Mouse (Mus musculus) left cerebral cortex, postnatal 36 days (tissue): Measurements from ENCODE around the gene Cdkn2c. TPM values are rescaled to one million over a fixed set of nuclear protein-coding genes. Genes with fewer than 3 reads are reported as not detected.
"Not testable (repeated sequence)": the region's sequence is repeated elsewhere in the genome, so short reads cannot be mapped to it uniquely, and the experiment has no call there.

Experiments
- DNase-seq, 2 experiments: peaks; one replicate each; pipeline ENCODE4 v3.0.0; 2021 to 2022; ENCODE audit warnings: low spot score in 2 of 2, mixed read lengths in 1 of 2
- intact Hi-C: fragments of 180-260 bp; cut with DNase I; formaldehyde crosslinking; loops from one replicate; pipeline ENCODE4 v1.15.1; 2025
- total RNA-seq, 2 experiments: library from RNA; stranded (reverse); gene quantifications; 2 replicates each; pipeline ENCODE4 v1.2.3; 2021

The Cdkn2c gene
- total RNA-seq: 1 to 10 TPM; 2.7 to 3.5 TPM

DNA sequence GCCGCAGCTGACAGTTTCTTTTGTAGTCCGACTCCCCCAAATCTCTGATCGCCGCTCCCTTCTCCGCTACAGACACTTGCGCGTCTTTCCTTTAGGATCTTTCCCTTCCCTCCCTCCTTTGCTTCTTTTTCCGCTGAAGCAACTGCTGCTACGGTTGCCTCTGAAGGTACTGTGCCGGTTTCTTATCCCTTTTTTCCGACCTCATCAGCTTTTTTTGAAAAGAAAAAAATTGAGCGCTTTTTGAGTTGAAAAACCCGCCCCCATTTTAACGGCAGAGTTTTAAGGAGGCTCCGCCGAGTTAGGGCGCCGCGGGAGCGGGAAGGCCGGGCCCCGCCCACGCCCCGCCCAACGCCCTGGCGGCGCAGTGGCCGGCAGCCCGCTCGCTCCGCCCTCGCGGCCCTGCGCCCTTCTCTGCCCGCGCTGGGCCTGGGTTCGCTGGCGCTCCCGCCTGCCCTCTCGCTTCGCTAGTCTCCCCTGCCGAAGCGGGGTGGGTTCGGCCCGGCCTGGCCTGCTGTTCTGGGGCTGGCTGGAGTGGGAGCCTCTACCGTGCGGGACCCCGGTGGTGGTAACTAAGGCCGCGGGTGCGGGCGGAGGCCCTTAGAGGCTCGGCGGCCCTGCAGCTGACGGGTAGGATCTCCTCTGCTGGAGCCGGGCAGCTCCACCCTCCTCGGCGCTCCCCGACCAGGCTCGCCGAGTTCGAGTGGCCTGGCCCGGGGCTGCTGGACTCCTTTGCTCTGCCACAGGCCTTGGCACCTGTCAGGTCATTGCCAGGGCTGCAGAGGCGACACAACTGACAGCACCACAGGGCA, at the start of gene Cdkn2c:
Cdkn2c (minus strand) TSS at position 729 of the 809 bp plus-strand sequence.
- DNase-seq: peak; percentile 78 to 84
- intact Hi-C loops: no loop called here

DNA sequence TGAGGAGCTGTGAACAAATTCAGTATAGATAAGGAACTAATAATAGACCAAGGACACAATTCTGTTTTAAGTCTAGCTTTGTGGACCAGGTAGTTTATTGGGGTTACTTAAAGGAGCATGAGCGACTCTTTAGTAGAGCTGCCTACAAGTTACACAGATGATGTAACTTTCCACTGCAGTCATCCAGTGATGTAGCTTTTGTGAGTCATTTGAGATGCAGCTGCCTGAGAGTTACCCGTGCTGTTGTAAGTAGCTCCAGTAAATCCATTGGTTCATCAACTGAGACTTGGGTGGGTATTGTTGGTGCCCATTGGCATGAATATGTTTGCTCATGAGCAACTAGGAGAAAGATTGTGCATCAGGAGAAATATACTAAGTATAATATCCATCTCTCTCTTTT, 38.4 kb upstream of the Cdkn2c start:
- DNase-seq: no peak
- intact Hi-C loops: loop anchor here (10.0 kb wide), 1 partner anchor 201 kb away; no protein-coding TSS in a partner anchor

- no peak for DNase-seq
- intact Hi-C loops: loop anchor here (10.0 kb wide), 1 partner anchor 199 kb away; no protein-coding TSS in a partner anchor
Observed at GRCm38 (mm10) chr4:109703568-109703967, 36.6 kb upstream of the Cdkn2c start.

DNA sequence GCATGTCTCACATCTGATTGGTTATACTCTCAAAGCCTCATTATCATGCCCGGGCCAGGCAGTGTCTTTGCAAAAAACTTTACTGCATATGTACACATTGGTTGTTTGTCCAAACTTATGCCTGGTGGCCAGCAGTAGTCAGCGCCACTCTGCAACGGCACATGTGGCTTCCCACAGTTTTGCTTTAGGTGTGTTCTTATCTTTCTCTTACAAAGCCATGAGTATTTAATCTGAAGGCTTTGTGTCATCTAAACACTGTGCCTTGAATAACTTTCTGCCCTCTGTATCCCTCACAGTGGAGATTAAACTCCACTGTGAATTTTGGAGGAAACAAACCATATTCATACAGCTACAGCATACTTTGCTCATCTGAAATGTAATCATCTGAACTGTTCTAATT, 33.7 kb upstream of the Cdkn2c start:
- intact Hi-C loops: loop anchor here (10.0 kb wide), 1 partner anchor 196 kb away; no protein-coding TSS in a partner anchor
- not testable (repeated sequence) for DNase-seq

GRCm38 (mm10) chr4:109692674-109693073, 25.7 kb upstream of the Cdkn2c start:
- intact Hi-C loops: no loop called here
- no peak for DNase-seq

GRCm38 (mm10) chr4:109683561-109683960, 16.6 kb upstream of the Cdkn2c start:
- intact Hi-C loops: no loop called here

DNA sequence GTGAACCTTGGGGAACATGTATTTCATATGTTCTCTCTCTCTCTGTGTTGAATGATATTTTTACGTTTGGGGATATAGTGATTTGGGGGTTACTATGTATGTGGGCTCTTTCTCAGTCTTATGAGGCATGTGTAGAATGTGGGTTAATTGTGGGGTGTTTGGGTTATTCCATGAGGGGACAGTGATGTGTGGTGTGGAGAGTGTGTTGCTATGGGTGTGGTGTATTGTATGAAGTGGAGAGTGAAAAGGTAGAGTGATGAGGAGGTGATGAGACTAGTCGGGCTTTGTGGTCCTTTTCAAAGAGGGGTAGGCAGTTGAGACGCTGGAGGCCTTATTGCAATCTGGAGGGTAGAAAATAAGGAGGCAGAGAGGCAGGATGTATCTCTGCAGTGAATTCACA, 10.2 kb upstream of the Cdkn2c start:
- intact Hi-C loops: loop anchor here (5.0 kb wide), 1 partner anchor 200 kb away; no protein-coding TSS in a partner anchor
- peak in 1 of 2 experiments; percentile 4 for DNase-seq

More at GRCm38 (mm10) chr4:109683561-109683960, 16.6 kb upstream of the Cdkn2c start:
- DNase-seq: no peak

DNA sequence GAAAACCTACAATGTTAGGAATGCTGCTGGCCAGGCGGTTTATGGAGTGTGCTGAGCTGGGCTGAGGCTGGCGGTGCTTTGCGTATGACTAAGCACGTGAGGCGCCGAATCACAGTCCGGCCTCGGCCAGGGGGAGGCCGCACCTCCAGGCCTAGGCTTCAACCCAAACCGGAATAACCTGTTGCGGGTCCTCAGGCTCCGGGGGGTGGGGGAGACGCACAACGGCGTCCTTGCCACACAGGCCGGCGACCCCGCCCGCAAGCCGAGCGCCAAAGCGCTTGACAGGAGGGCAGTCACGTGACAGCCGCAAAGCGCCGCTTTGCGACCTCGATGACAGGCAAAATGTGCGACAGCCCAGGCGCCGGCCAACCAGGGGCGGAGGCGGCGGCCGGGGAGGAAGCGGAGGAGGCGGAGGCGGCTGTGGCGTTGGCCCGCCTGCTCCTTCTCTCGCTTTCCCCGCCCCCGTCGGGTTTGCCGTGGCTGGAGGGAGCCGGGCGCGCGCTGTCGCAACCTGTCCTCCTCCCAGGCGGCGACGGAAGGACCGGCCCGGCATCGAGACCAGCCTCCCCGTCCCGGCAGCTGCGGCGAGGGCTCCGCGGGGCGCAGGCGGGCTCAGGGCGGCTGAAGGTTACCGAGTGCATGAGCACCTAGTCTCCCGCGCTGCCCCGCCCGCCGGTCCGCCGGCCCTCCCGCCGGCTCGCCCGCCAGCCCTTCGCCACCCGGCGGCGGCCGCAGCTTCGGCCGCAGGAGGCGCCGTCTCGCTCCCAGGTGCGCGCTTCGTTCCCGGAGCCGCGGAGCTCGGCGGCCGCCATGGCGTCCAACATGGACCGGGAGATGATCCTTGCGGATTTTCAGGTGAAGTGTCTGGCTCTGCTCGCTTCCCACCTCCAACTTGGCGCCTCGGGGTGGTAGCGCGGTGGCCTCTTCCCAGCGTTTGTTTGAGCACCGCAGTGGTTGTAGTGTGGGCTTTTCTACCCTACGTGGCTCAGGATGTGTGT, 9.5 kb upstream of the Cdkn2c start, which contains the start of gene Faf1:
Faf1 (plus strand) TSS at position 371 of the 998 bp plus-strand sequence.
- DNase-seq: peak; percentile 98
- intact Hi-C loops: loop anchor here (5.0 kb wide), 1 partner anchor 199 kb away; no protein-coding TSS in a partner anchor

DNA sequence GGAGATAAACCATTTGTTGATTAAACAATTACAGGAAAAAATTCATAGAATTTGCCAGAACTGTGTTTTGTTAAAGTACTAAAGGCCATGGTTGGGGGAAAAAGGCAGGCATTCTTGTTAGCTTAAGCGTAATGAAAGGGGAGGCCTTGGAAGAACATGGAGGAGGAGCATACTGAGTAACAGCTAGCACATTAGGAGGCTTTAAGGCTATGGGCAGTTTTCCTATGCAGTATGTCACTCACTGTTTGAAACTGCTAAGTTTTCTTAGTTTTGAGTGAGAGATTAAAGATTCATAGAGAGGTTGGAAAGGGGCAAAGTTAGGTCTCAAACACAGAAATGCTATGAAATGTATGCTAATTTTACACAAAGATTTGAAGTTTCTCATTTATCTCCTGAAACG, 7.1 kb upstream of the Cdkn2c start:
- intact Hi-C loops: no loop called here
- no peak for DNase-seq

DNA sequence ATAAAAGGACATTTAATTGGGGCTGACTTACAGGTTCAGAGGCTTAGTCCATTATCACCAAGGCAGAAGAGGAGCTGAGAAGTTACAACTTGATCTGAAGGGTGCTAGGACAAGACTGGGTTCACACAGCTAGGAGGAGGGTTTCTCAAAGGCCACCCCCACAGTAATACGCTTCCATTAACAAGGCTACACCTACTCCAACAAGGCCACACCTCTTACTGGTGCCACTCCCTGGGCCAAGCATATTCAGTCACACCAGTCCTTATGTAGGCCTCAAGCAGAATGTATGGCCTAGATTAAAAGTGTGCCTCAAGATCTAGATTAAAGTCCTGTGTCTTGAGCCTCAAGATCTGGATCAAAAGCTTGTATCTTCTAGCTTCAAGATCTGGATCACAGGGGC, 5.0 kb upstream of the Cdkn2c start:
- intact Hi-C loops: no loop called here
- DNase-seq: no peak

DNA sequence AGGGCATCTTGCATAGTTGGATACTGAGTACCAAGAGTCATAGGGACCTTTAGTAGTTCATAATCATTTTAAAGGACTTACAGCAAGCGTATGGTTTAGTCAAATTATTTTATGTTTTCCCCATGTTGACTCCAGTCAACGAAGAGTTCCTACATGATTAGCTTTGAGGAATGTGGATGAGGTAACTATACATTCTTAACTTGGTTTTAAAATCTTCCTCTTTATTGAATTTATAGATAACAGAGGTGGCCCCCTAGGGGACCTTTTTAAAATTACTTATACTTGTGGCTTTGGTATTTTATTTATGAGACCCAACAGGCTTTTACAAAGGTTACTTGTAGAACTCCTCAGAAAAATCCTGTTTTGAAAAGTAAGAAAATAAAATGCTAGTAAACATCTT, 3.2 kb upstream of the Cdkn2c start:
- intact Hi-C loops: no loop called here
- DNase-seq: no peak

DNA sequence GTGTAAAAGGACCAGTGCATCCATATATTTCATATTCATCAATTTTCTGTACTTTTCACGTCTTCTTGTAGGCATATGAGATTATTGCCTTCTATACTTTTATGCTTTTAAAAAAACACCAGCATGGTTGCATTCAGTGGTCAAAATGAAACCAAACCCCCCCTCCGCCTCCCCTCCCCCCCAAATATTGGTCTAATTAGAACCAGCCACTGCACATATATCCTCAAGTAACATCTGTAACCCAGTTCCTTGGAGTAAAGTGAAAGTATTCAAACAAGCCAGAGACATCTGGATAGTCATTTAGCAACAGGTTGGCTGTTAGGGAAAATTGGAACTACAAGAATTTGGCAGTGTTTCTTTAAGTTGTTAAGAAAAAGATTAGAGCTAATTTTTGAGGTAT, 529 bp upstream of the Cdkn2c start:
- no peak for DNase-seq
- intact Hi-C loops: no loop called here

DNA sequence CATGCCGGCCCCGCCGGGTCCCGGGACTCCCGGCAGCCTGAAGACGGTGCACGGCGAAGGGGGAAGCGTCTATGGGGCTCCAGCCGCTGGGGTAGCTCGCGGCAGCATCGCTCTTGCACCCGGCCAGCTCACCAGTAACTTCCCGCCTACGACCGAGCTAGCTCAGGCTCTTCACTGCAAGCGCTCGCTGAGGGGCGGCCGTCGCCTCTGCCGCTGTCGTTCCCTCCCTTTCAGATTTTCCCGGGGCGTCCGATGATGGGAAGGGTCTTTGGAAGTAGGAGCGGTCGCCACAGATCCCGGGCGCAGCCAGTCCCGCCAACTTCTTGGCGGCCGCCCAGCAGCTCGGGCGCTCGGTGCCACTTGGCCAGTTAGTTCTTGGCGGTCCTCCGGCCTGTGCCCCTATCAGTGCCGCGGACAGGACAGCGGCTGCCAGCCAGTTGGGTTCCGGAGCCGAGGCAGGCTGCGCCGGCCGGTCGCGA, 968 bp downstream of the Cdkn2c start:
- intact Hi-C loops: no loop called here
- DNase-seq: peak; percentile 32 to 45

DNA sequence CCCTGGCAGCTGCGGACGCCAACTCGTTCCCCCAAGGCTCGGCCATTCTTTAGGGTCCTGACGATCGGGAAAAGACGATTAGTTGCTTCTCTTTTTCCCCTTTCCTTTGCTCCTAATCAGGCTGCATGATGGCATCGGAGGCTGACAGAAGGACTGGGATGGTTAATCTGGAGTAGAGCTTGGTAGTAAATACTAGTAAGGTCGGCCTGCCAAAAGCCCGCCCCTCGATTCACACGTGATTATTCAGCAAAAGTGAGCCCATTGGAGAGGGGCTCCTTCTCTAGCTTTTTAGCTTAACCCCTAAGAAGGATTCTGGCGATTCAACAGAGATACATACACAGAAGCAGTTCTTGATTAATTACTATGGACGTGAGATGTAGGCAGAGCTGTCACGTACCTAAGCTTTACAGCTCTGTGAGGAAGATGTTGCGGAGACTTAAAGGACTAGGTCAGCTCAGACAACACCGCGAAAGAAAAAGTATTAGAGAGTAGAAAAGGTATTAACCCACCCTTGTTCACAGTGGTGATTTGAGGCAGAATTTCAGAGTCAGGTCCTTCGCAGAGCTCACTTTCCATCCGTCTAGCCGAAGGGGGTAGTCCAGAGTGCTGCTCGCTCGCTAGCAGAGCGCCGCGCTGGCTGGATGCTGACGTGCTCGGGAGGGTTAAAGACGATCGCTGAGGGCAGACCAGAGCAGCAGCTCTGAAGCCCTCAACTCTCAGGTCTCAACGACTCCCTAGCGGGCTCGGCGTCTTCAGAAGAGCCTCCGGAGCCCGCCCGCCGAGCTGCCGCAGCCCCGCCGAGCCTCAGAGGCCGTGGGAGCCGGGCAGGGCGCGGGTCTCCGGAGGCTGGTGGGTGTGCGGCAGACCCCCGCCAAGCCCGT, 1.6 kb downstream of the Cdkn2c start:
- intact Hi-C loops: no loop called here
- peak; percentile 7 to 27 for DNase-seq

GRCm38 (mm10) chr4:109664091-109664490, 2.9 kb downstream of the Cdkn2c start:
- intact Hi-C loops: no loop called here
- DNase-seq: no peak

DNA sequence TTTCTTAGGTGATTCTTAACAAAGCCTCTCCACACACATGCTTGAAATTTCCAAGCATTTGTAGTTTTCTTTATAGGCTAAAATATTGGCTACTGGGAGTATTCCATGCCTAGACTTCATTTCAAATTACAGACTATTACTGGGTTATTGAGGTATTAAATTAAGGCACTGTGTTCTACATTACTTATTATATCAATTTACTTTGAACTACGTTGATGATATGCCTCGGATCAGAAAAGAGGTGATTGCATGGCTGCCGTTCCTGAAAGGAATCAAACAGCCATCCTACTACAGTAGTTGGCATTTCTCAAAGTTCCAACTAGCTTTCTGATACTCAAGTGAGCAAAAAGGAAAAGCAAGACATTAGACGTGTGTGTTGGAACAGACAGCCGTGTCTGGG, 4.7 kb downstream of the Cdkn2c start:
- no peak for DNase-seq
- intact Hi-C loops: no loop called here

DNA sequence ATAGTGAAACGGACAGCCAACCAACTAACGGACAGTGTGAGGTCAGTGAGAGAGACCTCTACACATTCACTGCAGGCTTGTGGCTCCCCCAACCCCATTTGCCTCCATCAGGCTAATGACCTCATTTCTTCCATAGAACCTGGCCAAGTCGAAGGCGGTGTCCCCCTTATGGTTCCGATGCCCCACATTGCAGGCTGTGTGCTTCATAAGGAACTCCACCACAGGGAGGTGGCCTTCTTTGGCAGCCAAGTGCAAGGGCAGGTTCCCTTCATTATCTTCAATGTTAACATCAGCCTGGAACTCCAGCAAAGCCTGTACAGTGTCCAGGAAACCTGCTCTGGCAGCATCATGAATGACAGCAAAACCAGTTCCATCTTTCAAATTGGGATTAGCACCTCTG, 5.8 kb downstream of the Cdkn2c start:
- no peak for DNase-seq
- intact Hi-C loops: no loop called here

GRCm38 (mm10) chr4:109660568-109660967, 6.4 kb downstream of the Cdkn2c start:
- intact Hi-C loops: no loop called here
- DNase-seq: no peak

DNA sequence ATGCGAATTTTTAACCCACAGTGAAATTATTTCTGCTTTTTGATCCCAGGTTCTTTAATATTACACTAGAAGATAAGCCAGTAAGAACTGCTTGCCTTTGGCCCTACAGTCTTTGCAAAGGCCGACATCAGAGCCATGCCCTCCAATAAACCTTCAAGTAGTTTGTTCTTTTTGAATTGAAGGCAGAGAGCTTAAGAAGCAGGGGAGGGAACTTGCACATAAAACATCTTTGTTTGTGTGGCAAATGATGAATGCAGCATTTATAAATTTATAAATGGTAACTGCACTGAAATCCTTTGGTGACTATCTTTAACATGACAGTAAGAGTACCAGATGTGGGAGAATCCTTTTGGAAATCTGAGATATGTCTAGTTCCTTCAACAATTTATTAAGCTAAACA, 7.4 kb downstream of the Cdkn2c start:
- intact Hi-C loops: no loop called here
- no peak for DNase-seq
